Mouse (Mus musculus) adrenal gland, postnatal 4 days (tissue): ENCODE results near the gene Pkd2. TPM values are rescaled to one million over a fixed set of nuclear protein-coding genes. Genes with fewer than 3 reads are reported as not detected.
"Not testable (repeated sequence)": the region's sequence is repeated elsewhere in the genome, so short reads cannot be mapped to it uniquely, and the experiment has no call there.

Source experiments
- DNase-seq, 2 experiments: peaks; one replicate each; pipeline ENCODE4 v3.0.0; 2021 to 2022; ENCODE audit warnings: low spot score in 2 of 2, mixed read lengths in 2 of 2
- long read RNA-seq, 2 experiments: library from polyadenylated mRNA; stranded (forward); transcript quantifications; one replicate each; pipeline ENCODE4 v2.0.0; 2021
- total RNA-seq, 2 experiments: library from RNA; stranded (reverse); gene quantifications; 2 replicates each; pipeline ENCODE4 v1.2.3; 2021

Pkd2 gene
- total RNA-seq = 10 to 100 TPM; 52.6 to 59.5 TPM
- long read RNA-seq, experiment 1, full-length matches to known transcripts = 6 of 11 reads
- long read RNA-seq, experiment 1, partial matches to known transcripts = 5 of 11 reads
- long read RNA-seq, experiment 1, other reads (novel, unspliced or antisense) = 0 of 11 reads
- long read RNA-seq, experiment 2, full-length matches to known transcripts = 39 of 67 reads
- long read RNA-seq, experiment 2, partial matches to known transcripts = 16 of 67 reads
- long read RNA-seq, experiment 2, other reads (novel, unspliced or antisense) = 12 of 67 reads

DNA sequence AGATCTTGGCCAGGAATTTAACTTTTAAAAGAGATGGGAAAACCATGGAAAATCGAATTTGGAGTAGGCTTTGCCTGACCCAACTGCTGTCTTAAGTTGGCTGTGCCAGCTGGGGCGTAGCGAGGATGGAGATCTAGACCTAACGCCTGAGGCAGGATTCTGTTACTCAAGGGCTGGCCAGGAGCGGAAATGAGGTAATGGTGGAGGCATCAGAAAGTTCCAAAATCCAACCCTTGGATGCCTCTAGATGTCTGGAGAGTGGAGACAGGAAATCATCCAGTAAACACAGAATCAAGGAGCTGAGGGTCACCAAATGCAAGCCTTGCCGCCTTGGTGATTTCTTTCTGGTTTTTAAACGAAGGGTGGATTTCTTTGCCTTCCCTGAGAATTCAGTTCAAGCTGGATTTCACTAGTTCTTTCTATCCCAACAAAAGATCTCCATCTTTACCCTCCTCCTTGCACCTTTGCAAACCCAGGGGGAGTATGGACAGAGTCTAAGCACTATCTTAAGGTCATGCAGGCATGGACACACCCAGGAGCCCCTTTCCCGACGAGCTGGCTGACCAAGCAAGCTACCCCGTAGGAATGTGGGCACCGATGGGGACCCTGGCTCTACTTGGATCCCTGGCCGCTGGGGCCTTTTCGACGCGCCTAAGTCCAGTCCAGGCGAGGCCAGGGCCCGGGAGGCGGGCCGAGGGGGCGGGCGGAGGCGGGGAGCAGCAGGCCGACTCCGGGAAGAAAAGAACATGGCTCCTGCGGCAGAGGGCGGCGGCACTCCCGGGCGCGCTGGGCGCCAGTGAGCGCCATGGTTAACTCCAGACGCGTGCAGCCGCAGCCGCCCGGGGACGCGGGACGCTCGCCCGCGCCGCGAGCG is at the start of gene Pkd2:
Pkd2 (plus strand) TSS at position 619 of the 874 bp plus-strand sequence.
- peak; percentile 51 to 72 for DNase-seq

GRCm38 (mm10) chr5:104415999-104416398 is 43.3 kb upstream of the Pkd2 start:
- no peak for DNase-seq

GRCm38 (mm10) chr5:104417028-104417427 is 42.2 kb upstream of the Pkd2 start:
- no peak for DNase-seq

GRCm38 (mm10) chr5:104417721-104418120 is 41.5 kb upstream of the Pkd2 start:
- DNase-seq = no peak

GRCm38 (mm10) chr5:104422039-104422438 is 37.2 kb upstream of the Pkd2 start:
- DNase-seq = no peak

- DNase-seq = no peak
Measured at GRCm38 (mm10) chr5:104423861-104424260, 35.4 kb upstream of the Pkd2 start.

- no peak for DNase-seq
Measured at GRCm38 (mm10) chr5:104425949-104426348, 33.3 kb upstream of the Pkd2 start.

DNA sequence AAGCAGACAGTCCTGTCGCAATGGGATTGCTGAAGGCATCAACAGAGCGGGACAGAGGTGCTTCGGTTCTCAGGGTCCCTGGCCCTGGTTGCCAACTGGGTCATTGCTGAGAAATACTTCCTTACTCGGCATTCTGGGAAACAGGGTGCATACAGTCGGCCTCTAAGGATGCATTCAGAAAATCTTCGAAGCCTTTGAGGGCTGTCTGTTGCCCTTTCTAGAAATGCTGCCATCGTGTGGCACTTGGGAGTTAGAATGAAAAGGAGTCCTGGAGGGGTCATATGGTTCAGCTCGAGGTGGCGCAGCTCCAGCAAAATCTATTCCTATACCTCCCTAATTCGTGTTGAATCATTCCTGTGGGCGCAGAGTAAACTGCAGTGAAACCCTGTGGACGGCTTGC is 26.4 kb upstream of the Pkd2 start:
- DNase-seq = no peak

DNA sequence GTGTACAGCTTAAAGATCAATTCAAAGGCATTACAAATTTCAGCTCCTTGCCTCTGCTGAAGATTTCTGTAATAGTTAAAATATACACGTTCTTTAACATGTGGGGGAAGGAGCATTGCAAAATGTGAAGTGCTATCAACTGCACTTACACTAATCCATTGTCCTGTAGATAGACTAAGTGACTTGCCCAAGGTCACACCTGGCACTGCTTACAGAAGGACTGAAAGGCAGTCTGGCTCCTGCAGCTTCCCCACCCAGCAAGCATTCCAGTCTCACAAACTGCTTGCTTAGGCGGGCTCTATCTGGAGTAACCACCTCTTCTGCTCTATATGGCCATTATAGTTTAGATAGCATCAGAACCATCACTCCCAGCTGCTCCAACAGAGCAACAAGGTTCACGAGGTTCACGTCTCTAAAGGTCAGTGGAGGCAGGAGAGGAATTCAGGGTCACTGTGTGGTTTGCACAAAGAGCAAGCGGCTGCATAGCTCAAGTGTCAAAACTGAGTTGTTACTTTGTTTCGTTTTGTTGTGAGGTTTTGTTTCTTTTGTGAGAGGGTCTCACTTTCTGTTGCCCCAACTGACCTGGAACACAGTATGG is 25.2 kb upstream of the Pkd2 start:
- no peak for DNase-seq

DNA sequence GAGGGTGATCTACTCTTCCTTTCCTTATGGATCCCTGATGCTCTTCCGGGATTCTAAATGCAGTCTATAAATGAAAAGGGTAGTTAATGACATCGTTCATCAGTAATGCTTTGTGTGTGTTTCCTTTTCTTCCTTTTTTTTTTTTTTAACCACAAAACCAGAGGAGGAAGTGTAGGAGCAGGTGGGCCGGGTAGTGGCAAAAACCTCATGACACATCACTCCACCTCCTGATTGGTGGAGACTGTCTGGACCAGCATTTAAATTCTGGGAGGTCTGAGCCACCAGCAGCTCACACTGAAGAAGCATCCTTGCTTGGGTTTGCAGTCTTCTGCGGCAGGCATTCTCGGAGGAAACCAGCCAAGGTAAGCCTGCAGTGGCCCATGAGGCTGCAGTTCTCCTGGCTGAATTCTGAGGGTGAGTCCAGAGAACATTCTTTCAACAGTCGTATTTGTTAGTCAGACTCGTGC is 24.4 kb upstream of the Pkd2 start, which contains the start of gene Spp1:
Spp1 (plus strand) TSS at position 284 of the 467 bp plus-strand sequence.
- no peak for DNase-seq

- DNase-seq = no peak
Measured at GRCm38 (mm10) chr5:104436406-104437076, 22.7 kb upstream of the Pkd2 start.

- no peak for DNase-seq
Measured at GRCm38 (mm10) chr5:104442396-104442795, 16.9 kb upstream of the Pkd2 start.

DNA sequence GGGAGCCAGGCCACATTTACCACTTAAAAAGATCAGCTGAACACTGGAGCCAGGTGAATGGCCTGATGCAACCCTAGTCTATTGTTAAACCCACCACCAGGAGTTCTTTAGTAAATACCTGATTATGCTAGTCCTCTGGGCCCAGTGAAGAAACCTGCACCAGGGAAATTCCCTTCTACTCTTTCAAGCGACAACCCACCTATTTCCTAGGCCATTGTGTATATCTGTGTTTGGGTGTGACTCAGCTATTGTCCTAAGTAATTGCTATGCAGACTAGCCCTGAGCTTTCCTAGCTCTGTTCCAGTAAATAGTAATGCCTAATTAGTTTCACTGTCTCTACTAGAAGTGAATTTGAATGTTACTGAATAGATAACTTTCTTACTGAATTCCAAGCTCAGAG is 16.4 kb upstream of the Pkd2 start:
- DNase-seq = no peak

GRCm38 (mm10) chr5:104446156-104446555 is 13.1 kb upstream of the Pkd2 start:
- DNase-seq = peak in 1 of 2 experiments; percentile 43

GRCm38 (mm10) chr5:104448346-104448745 is 10.9 kb upstream of the Pkd2 start:
- not testable (repeated sequence) for DNase-seq

DNA sequence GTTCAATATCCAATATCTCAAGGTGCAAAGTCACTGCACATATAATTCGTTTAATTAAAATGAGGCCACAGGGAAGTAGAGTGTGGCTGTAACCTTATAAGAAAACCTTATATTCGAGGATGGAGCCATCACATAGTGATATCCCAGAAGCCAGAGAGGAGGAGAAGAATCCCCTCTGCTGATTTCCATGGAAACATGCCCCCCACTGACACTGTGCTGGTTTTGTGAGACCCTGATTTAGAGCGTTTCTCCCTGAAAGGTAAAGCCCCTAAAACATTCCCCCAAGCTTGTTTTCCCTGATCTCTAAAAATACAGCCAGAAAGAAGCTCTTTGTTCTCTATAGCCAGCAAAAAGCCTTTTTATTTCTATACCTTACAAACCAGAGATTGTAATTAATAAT is 9.8 kb upstream of the Pkd2 start:
- DNase-seq = no peak

DNA sequence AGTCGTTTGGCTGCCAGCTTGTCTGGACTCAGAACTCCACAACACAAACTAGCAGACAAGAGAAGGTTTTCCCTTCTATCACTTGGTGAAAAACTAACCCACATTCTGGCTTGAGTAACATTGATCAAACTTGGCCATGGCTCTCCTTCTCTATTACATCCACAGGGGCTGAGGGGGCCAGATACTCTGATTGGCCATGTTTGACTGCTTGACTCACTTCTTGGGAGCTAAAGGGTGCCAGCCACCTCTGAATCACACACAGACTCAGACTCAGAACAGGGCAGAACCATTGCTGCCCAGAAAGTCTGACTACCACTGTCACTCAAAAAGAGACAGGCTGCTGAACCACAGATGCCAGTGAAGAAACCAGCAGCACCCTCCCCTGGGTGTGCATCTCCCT is 6.2 kb upstream of the Pkd2 start:
- no peak for DNase-seq

DNA sequence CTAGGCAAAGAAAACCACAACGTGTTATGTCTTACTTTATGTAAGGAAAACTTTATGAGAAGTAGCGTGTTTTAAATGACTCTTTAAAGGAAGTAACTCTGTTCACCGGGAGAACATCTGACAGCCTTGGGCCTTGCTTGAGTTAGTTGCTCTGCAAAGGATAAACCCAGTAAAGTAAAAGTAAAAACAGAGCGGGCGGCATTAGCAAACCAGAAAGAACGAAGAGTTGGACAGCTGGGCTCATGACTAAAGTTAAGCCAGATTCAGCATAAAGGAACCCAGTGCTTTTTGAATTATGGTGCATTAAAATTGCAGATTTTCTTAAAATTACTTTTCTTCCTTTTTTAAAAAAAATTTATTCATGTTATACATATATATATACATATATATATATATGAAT is 4.7 kb upstream of the Pkd2 start:
- DNase-seq = no peak

DNA sequence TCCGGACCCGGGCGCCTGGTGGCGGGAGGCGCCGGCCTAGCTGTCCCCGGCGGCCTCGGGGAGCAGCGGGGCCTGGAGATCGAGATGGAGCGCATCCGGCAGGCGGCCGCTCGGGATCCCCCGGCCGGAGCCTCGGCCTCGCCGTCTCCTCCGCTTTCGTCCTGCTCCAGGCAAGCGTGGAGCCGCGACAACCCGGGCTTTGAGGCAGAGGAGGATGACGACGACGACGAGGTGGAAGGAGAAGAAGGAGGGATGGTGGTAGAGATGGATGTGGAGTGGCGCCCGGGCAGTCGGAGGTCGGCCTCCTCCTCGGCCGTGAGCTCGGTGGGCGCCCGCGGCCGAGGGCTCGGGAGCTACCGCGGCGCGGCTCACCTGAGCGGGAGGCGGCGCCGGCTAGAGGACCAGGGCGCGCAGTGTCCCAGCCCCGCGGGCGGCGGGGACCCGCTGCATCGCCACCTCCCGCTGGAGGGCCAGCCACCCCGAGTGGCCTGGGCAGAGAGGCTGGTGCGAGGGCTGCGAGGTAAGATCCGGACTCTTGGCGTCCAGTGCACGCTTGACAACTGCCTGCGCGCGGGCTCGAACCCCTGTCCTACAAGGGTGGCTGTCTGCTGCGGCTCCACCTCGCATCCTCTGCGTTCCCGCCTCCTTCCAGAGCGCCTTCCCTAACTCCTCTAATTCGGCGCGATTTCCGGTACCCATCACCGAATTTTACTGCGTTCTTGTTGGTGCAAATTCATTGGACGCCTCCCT is 631 bp downstream of the Pkd2 start:
- peak; percentile 19 to 21 for DNase-seq

DNA sequence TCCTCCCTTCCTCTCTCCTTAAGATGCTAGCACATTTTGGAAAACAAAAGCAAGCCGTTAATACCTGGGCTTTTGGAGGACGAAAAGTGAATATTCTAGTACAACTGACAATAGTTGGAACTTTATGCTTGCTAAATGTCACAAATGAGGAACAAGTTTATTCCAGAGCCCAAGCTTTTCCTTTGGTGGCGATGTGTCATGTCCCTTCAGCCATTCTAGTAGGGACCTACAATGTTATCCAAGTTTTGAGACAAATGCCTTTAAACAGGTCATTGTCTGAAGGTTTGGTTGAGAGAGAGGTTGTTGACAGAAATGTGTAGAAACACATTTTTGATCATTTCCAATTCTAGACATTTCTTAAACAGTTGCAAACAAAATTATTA is 1.2 kb downstream of the Pkd2 start:
- no peak for DNase-seq

DNA sequence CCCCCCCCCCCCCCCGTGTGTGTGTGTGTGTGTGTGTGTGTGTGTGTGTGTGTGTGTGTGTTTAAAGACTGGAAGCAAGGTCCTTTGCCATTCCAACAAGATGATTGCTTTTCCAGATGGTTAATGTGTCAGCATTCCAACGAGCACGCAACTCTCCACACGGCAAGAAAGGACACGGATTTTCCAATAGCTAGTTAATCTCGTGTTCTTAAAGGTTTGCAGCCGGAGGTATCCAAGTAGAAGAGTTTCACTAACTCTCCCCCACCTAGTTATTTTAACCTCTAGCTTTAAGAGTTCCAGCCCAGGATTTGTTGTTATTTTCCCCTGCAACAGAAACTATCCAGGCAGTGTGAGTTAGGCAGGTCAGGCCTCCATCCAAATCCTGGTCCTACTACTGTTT is 1.6 kb downstream of the Pkd2 start:
- DNase-seq = no peak
